Mouse (Mus musculus) C2C12 (cell line): ENCODE data around the gene Hnrnpul2. TPM values are rescaled to one million over a fixed set of nuclear protein-coding genes. Genes with fewer than 3 reads are reported as not detected.
"Not testable (repeated sequence)": the region's sequence is repeated elsewhere in the genome, so short reads cannot be mapped to it uniquely, and the experiment has no call there.

Source experiments
- H3K27me3 ChIP-seq: one replicate; pipeline ENCODE4 v1.6.1; 2011; ENCODE audit not compliant: control insufficient read depth, insufficient read depth, insufficient read length
- H3K36me3 ChIP-seq: one replicate; pipeline ENCODE4 v1.6.1; 2011; ENCODE audit not compliant: control insufficient read depth, insufficient read depth
- H3K4me3 ChIP-seq: one replicate; pipeline ENCODE4 v1.5.1; 2011; ENCODE audit warnings: mild to moderate bottlenecking, control low read depth; ENCODE audit not compliant: poor library complexity, insufficient read depth, severe bottlenecking
- H3K79me2 ChIP-seq: one replicate; pipeline ENCODE4 v1.6.1; 2011; ENCODE audit not compliant: control insufficient read depth, insufficient read depth
- H3K79me3 ChIP-seq: one replicate; pipeline ENCODE4 v1.6.1; 2011; ENCODE audit warnings: low read depth, control low read depth
- H3ac ChIP-seq: one replicate; pipeline ENCODE3; 2011; ENCODE audit warnings: low read depth; ENCODE audit not compliant: control insufficient read depth, insufficient read length
- CEBPB ChIP-seq: IDR thresholded peaks from one replicate; pipeline ENCODE4 v1.6.1; 2011; ENCODE audit warnings: low read depth, mild to moderate bottlenecking, control low read depth, moderate library complexity
- CTCF ChIP-seq: IDR thresholded peaks from one replicate; pipeline ENCODE4 v1.5.1; 2011; ENCODE audit not compliant: control insufficient read depth, insufficient read depth, insufficient read length
- FOSL1 ChIP-seq: IDR thresholded peaks from one replicate; pipeline ENCODE4 v1.8.0; 2011; ENCODE audit warnings: mild to moderate bottlenecking, low read length; ENCODE audit not compliant: poor library complexity, insufficient read depth, severe bottlenecking
- MAX ChIP-seq: IDR thresholded peaks from one replicate; pipeline ENCODE4 v1.6.1; 2011; ENCODE audit warnings: mild to moderate bottlenecking, control low read depth
- MYOD1 ChIP-seq: IDR thresholded peaks from one replicate; pipeline ENCODE4 v1.6.1; 2011; ENCODE audit warnings: low read depth; ENCODE audit not compliant: control insufficient read depth, insufficient read length
- MYOG ChIP-seq: IDR thresholded peaks from one replicate; pipeline ENCODE4 v1.6.1; 2011; ENCODE audit not compliant: control insufficient read depth, insufficient read length; ENCODE audit errors: extremely low read depth
- USF1 ChIP-seq: IDR thresholded peaks from one replicate; pipeline ENCODE4 v1.6.1; 2011; ENCODE audit warnings: low read depth, mild to moderate bottlenecking, control low read depth, moderate library complexity
- polyA plus RNA-seq: library from polyadenylated mRNA; unstranded; fragments of >200 nt; fragmentation: generic; extraction: Trizol; gene quantifications from one replicate; pipeline ENCODE4 v1.2.1, GENCODE M21; 2012; ENCODE audit warnings: missing spikeins

Gene Hnrnpul2
- polyA plus RNA-seq, 1 experiment, result 45.5 TPM

DNA sequence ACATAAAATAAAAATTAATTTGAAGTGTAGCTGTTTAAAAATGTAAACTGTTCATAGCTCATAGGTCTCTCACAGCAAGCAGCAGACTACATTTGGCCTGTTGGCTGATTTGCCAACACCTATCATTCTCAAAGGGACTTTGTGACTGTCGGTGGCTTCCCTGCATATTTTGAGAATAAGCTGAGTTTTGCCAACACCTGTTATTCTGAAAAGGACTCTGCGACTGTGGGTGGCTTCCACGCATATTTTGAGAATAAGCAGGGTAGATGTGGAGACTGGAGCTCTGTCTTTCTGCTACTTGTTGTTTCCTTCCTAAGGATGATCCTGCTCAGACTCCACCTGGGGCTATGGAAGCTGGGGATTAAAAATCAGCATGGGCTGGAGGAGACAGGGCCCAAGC is 33.3 kb downstream of the Hnrnpul2 start:
- TF ChIP-seq FOSL1 (no peak), USF1 (no peak), MYOD1 (no peak), CTCF (no peak), CEBPB (no peak), MAX (no peak), MYOG (no peak)
- Histone ChIP-seq H3K27me3 (no peaks in the 10 kb centered on the region), H3K36me3 (peaks cover 7% of the 10 kb centered on the region), H3ac (no peak overlapping the region), H3K79me3 (no peaks in the 10 kb centered on the region), H3K79me2 (no peaks in the 10 kb centered on the region), H3K4me3 (no peak overlapping the region)

DNA sequence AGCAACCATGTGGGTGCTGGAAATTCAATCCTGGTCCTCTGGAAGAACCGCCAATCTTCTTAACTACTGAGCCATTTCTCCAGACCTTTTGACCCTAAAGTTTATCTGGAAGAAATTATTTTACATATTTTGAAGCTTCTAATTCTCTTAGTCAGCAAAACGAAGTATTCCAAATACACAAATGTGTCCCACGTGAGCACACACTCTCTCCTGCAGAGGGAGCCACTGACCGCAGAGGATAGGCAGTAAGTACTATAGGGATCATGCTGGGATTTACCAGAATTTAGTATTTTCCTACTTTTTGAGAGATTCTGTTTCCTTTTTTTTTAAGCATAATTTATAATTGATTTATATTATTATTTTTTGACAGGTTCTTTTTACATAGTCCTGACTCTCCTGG is 37.9 kb downstream of the Hnrnpul2 start:
- H3K27me3 ChIP-seq, result no peaks in the 10 kb centered on the region

DNA sequence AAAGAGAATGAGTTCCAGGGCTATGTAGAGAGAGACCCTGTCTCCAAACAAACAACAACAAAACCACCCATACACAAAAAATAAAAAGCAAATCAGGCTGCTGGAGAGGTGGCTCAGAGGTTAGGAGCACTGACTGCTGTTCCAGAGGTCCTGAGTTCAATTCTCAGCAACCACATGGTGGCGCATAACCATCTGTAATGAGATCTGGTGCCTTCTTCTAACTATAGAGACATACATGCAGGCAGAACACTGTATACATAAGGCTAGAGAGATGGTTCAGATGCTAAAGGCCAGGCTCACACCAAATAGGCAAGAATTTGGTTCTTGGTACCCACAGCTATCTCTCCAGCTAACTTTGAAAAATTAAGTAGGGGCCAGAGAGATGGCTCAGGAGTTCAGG is 39.2 kb downstream of the Hnrnpul2 start:
- H3K36me3 ChIP-seq, result no peaks in the 10 kb centered on the region
- no peaks in the 10 kb centered on the region for H3K79me3 ChIP-seq
- no peaks in the 10 kb centered on the region for H3K79me2 ChIP-seq
- no peak overlapping the region for H3K4me3 ChIP-seq
- no peaks in the 10 kb centered on the region for H3K27me3 ChIP-seq
- no peak for TF ChIP-seq CTCF
- TF ChIP-seq FOSL1, result no peak
- no peak overlapping the region for H3ac ChIP-seq

More for the DNA sequence above, 37.9 kb downstream of the Hnrnpul2 start:
- Histone ChIP-seq H3K4me3 (no peak overlapping the region), H3K79me2 (no peaks in the 10 kb centered on the region), H3K36me3 (no peaks in the 10 kb centered on the region), H3K79me3 (no peaks in the 10 kb centered on the region), H3ac (no peak overlapping the region)
- TF ChIP-seq CTCF (peak; percentile 16), FOSL1 (no peak), USF1 (peak; percentile 79), MAX (no peak), MYOD1 (no peak)

DNA sequence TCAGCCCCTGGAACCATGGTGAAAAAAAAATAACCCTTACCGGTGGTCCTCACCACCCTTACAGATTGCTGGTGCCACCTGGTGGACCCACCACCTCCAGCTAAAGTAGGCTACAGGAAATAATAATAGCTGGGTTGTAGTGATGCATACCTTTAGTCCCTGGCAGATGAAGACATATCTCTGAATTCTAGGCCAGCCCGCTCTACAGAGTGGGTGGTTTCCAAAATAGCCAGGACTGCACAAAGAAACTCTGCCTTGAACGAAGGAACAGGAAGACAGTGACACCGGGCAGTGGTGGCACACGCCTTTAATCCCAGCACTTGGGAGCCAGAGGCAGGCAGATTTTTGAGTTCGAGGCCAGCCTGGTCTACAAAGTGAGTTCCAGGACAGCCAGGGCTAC is 44.5 kb downstream of the Hnrnpul2 start:
- no peak overlapping the region for H3K4me3 ChIP-seq
- H3K79me3 ChIP-seq, result no peaks in the 10 kb centered on the region
- H3ac ChIP-seq, result no peak overlapping the region
- TF ChIP-seq MAX (no peak), MYOD1 (no peak), CTCF (no peak), MYOG (no peak), USF1 (no peak), FOSL1 (no peak), CEBPB (no peak)
- H3K79me2 ChIP-seq, result no peaks in the 10 kb centered on the region
- H3K36me3 ChIP-seq, result no peaks in the 10 kb centered on the region
- H3K27me3 ChIP-seq, result no peaks in the 10 kb centered on the region

DNA sequence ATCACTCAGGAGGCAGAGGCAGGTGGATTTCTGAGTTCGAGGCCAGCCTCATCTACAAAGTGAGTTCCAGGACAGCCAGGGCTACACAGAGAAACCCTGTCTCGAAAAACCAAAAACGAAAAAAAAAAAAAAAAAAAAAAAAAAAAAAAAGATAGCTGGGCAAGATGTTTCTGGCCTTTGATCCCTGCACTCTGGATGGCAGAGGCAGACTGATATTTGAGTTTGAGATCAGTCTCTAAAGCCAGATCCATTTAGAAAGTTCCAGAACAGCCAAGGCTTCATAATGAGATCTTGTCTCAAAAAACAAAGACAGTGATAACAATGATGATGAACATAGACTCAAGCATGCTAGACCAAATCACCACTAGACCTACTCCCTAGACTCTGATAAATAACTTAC is 50.6 kb downstream of the Hnrnpul2 start:
- peaks cover 23% of the 10 kb centered on the region for H3K79me2 ChIP-seq
- not testable (repeated sequence) for H3ac ChIP-seq, H3K27me3 ChIP-seq, H3K4me3 ChIP-seq
- peaks cover 24% of the 10 kb centered on the region for H3K36me3 ChIP-seq
- peaks cover 11% of the 10 kb centered on the region for H3K79me3 ChIP-seq

DNA sequence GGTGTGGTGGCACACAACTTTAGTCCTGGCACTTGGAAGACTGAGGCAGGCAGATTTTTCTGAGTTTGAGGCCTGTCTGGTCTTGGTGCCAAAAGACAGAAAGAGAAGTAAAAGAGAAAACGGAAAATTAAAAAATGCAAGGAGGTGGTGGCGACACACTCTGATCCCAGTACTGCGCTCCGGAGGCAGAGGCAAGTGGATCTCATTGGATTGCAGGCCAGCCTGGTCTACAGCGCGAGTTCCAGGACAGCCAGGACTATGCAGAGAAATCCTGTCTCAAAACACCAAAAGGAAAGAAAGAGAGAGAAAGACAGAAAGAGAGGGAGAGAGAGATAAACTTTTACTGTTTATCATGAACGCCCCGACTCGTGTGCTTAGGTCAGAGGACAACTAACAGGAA is 51.0 kb downstream of the Hnrnpul2 start:
- Histone ChIP-seq H3K36me3 (peaks cover 29% of the 10 kb centered on the region), H3K79me3 (peaks cover 11% of the 10 kb centered on the region), H3ac (peak overlapping the region; percentile 49), H3K79me2 (peaks cover 23% of the 10 kb centered on the region), H3K27me3 (no peaks in the 10 kb centered on the region), H3K4me3 (peak overlapping the region; percentile 84)
- TF ChIP-seq USF1 (no peak), CEBPB (no peak), CTCF (no peak), MYOG (no peak), FOSL1 (no peak), MAX (no peak), MYOD1 (no peak)
